Mouse (Mus musculus) forebrain, postnatal 0 days (tissue): ENCODE results near the gene Arpc3. TPM values are rescaled to one million over a fixed set of nuclear protein-coding genes. Genes with fewer than 3 reads are reported as not detected.

Experiments
- ATAC-seq: fragments of 200-750 bp; cut with Nextera tagmentation; 2 replicates; pipeline ENCODE4 v1.8.0; 2017; ENCODE audit warnings: mild to moderate bottlenecking, moderate library complexity
- DNase-seq: peaks from one replicate; pipeline ENCODE4 v3.0.0-alpha.2; 2015
- H3K27ac ChIP-seq: fragments of 300-500 bp; sonication (generic); 2 replicates; pipeline ENCODE4 v1.5.1; 2014; ENCODE audit warnings: low read depth, mild to moderate bottlenecking, antibody characterized with exemption, low read length, moderate library complexity, mixed read lengths
- H3K27me3 ChIP-seq: fragments of 300-500 bp; sonication (generic); 2 replicates; pipeline ENCODE4 v1.6.1; 2014; ENCODE audit warnings: mild to moderate bottlenecking, low read length, mixed read lengths; ENCODE audit not compliant: insufficient read depth
- H3K36me3 ChIP-seq: fragments of 300-500 bp; sonication (generic); 2 replicates; pipeline ENCODE4 v1.6.1; 2014; ENCODE audit warnings: mild to moderate bottlenecking, moderate library complexity; ENCODE audit not compliant: insufficient read depth
- H3K4me1 ChIP-seq: fragments of 300-500 bp; sonication (generic); 2 replicates; pipeline ENCODE4 v1.6.1; 2014; ENCODE audit warnings: antibody characterized with exemption; ENCODE audit not compliant: insufficient read depth
- H3K4me2 ChIP-seq: fragments of 300-500 bp; sonication (generic); 2 replicates; pipeline ENCODE4 v1.6.1; 2014; ENCODE audit warnings: low read depth, mild to moderate bottlenecking, moderate library complexity
- H3K4me3 ChIP-seq: fragments of 300-500 bp; sonication (generic); 2 replicates; pipeline ENCODE4 v1.5.1; 2014; ENCODE audit warnings: low read depth, low read length, mixed read lengths
- H3K9ac ChIP-seq: fragments of 300-500 bp; sonication (generic); 2 replicates; pipeline ENCODE4 v1.6.1; 2014; ENCODE audit warnings: mild to moderate bottlenecking
- H3K9me3 ChIP-seq: fragments of 300-500 bp; sonication (generic); 2 replicates; pipeline ENCODE4 v1.6.1; 2016; ENCODE audit warnings: low read length
- CTCF ChIP-seq: sonication (generic); IDR thresholded peaks from 2 replicates; pipeline ENCODE4 v1.5.1; 2016; ENCODE audit warnings: antibody characterized with exemption, control low read depth, low read depth
- WGBS: fragments of 180-500 bp; shearing (Covaris S2); extraction: QIAGEN DNeasy Blood & Tissue Kit; methylation state at CpG from one replicate; pipeline ENCODE4 v1.1.7; 2014; 5-methylcytosine and 5-hydroxymethylcytosine counted together
- polyA plus RNA-seq: library from polyadenylated mRNA; unstranded; fragments of >200 nt; fragmentation: Nextera tagmentation; extraction: Ambion mirVana; gene quantifications from 2 replicates; pipeline ENCODE4 v1.2.1, GENCODE M21; 2015
- total RNA-seq: library from RNA; depleted of rRNA; stranded (reverse); fragments of >200 nt; gene quantifications from 2 replicates; pipeline ENCODE4 v1.2.3, GENCODE M21; 2014; rRNA removed

Arpc3 gene
- total and polyA plus RNA-seq, 2 experiments from 2014 or later, result 171 to 234 TPM

GRCm38 (mm10) chr5:122458066-122458465 lies 66.4 kb downstream of the Arpc3 start:
- Histone ChIP-seq H3K36me3 (peaks cover 96% of the 10 kb centered on the region), H3K27me3 (no peaks in the 10 kb centered on the region), H3K9ac (no peak overlapping the region), H3K4me2 (no peak overlapping the region), H3K4me3 (no peak overlapping the region), H3K27ac (no peak overlapping the region), H3K4me1 (no peaks in the 10 kb centered on the region), H3K9me3 (no peaks in the 10 kb centered on the region)
- DNase-seq (no peak), ATAC-seq (no peak)
- WGBS, result 91% methylated on average over 4 of the region's 4 CpGs
- no peak for TF ChIP-seq CTCF

- Histone ChIP-seq H3K9me3 (no peaks in the 10 kb centered on the region), H3K27ac (no peak overlapping the region), H3K36me3 (peaks cover 95% of the 10 kb centered on the region), H3K27me3 (no peaks in the 10 kb centered on the region), H3K4me1 (no peaks in the 10 kb centered on the region), H3K4me3 (no peak overlapping the region), H3K4me2 (no peak overlapping the region), H3K9ac (no peak overlapping the region)
- ATAC-seq (no peak), DNase-seq (no peak)
- 91% methylated on average over 5 of the region's 5 CpGs for WGBS
- no peak for TF ChIP-seq CTCF
Observed at GRCm38 (mm10) chr5:122459335-122459734, 67.7 kb downstream of the Arpc3 start.

GRCm38 (mm10) chr5:122460656-122461055 lies 69.0 kb downstream of the Arpc3 start:
- TF ChIP-seq CTCF, result no peak
- H3K4me2 ChIP-seq, result no peak overlapping the region
- no peak for DNase-seq
- no peaks in the 10 kb centered on the region for H3K9me3 ChIP-seq
- no peaks in the 10 kb centered on the region for H3K4me1 ChIP-seq
- no peaks in the 10 kb centered on the region for H3K27me3 ChIP-seq
- peaks cover 94% of the 10 kb centered on the region for H3K36me3 ChIP-seq
- 84% methylated on average over 11 of the region's 11 CpGs for WGBS
- no peak overlapping the region for H3K27ac ChIP-seq
- ATAC-seq, result no peak
- H3K4me3 ChIP-seq, result no peak overlapping the region
- no peak overlapping the region for H3K9ac ChIP-seq

GRCm38 (mm10) chr5:122461431-122461830 lies 69.8 kb downstream of the Arpc3 start:
- no peak for TF ChIP-seq CTCF
- DNase-seq, result no peak
- 90% methylated on average over 9 of the region's 9 CpGs for WGBS
- Histone ChIP-seq H3K27me3 (no peaks in the 10 kb centered on the region), H3K9me3 (no peaks in the 10 kb centered on the region), H3K4me3 (no peak overlapping the region), H3K4me1 (no peaks in the 10 kb centered on the region), H3K4me2 (no peak overlapping the region), H3K27ac (no peak overlapping the region), H3K36me3 (peaks cover 96% of the 10 kb centered on the region), H3K9ac (no peak overlapping the region)
- ATAC-seq, result no peak

Other genes starting within 250 kb of the Arpc3 start
- 278 and 322 TPM in 2 replicates for gene Ppp1cc, start 233.6 kb upstream of the Arpc3 start, total RNA-seq
- 193 and 220 TPM in 2 replicates for gene Ppp1cc, start 233.6 kb upstream of the Arpc3 start, polyA plus RNA-seq
- gene Hvcn1, start 185.1 kb upstream of the Arpc3 start, total RNA-seq, result 1.7 and 3.0 TPM in 2 replicates
- 1.2 and 1.6 TPM in 2 replicates for gene Hvcn1, start 185.1 kb upstream of the Arpc3 start, polyA plus RNA-seq
- gene Tctn1, start 127.4 kb upstream of the Arpc3 start, total RNA-seq, result 20.3 and 31.2 TPM in 2 replicates
- 2.9 and 4.3 TPM in 2 replicates for gene Tctn1, start 127.4 kb upstream of the Arpc3 start, polyA plus RNA-seq
- 14.8 and 18.3 TPM in 2 replicates for gene Pptc7, start 107.5 kb upstream of the Arpc3 start, total RNA-seq
- gene Pptc7, start 107.5 kb upstream of the Arpc3 start, polyA plus RNA-seq, result 4.2 and 6.7 TPM in 2 replicates
- 16.4 and 20.0 TPM in 2 replicates for gene Rad9b, start 37.6 kb upstream of the Arpc3 start, total RNA-seq
- 14.1 and 14.6 TPM in 2 replicates for gene Rad9b, start 37.6 kb upstream of the Arpc3 start, polyA plus RNA-seq
- gene Vps29, start 37.5 kb upstream of the Arpc3 start, total RNA-seq, result 142 and 157 TPM in 2 replicates
- 364 and 391 TPM in 2 replicates for gene Vps29, start 37.5 kb upstream of the Arpc3 start, polyA plus RNA-seq
- 31.2 and 37.6 TPM in 2 replicates for gene Gpn3, start 20.0 kb upstream of the Arpc3 start, total RNA-seq
- 41.0 and 44.2 TPM in 2 replicates for gene Gpn3, start 20.0 kb upstream of the Arpc3 start, polyA plus RNA-seq
- 136 and 141 TPM in 2 replicates for gene Fam216a, start 19.5 kb upstream of the Arpc3 start, total RNA-seq
- gene Fam216a, start 19.5 kb upstream of the Arpc3 start, polyA plus RNA-seq, result 147 and 150 TPM in 2 replicates
- 30.2 and 33.0 TPM in 2 replicates for gene Anapc7, start 29.8 kb downstream of the Arpc3 start, total RNA-seq
- gene Anapc7, start 29.8 kb downstream of the Arpc3 start, polyA plus RNA-seq, result 37.5 and 42.0 TPM in 2 replicates
- 143 and 178 TPM in 2 replicates for gene Atp2a2, start 110.3 kb downstream of the Arpc3 start, total RNA-seq
- gene Atp2a2, start 110.3 kb downstream of the Arpc3 start, polyA plus RNA-seq, result 28.8 and 37.2 TPM in 2 replicates
- 46.0 and 48.1 TPM in 2 replicates for gene Ift81, start 222.6 kb downstream of the Arpc3 start, total RNA-seq
- gene Ift81, start 222.6 kb downstream of the Arpc3 start, polyA plus RNA-seq, result 62.9 and 67.0 TPM in 2 replicates